Mouse (Mus musculus) liver, adult 2 months (tissue): ENCODE data around the gene 1700016C15Rik.

Source experiments
- CTCF ChIP-seq: fragments of 200-500 bp; IDR thresholded peaks from 2 replicates; pipeline ENCODE4 v1.5.1; 2011; ENCODE audit warnings: low read depth, low read length, control low read depth
- POLR2A ChIP-seq: fragments of 200-500 bp; IDR thresholded peaks from 2 replicates; pipeline ENCODE4 v1.6.1; 2011; ENCODE audit warnings: low read length, control low read depth; ENCODE audit not compliant: insufficient read depth; ENCODE audit errors: extremely low read depth

DNA sequence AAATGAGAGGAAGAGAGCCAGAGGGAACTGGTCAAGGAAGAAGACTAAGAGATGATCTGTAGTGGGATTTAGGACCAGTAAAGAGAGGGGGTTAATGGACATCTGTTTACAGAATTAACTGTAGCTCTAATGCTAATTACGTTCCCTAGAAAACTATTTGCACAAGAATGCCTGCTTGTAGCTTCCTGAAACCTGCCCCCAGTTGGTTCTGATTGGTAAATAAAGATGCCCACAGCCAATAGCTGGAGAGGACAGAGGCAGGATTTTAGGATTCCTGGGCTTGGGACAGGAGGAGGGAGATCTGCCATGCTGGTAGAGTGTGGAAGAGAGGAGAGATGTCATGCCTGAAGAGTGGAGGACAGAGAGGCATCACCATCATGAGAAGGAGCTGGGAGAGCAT is 23.9 kb downstream of the 1700016C15Rik start:
- TF ChIP-seq POLR2A: no peak
- no peak for TF ChIP-seq CTCF
